ENCODE assay signal across 8 mouse cellular contexts in the genomic region with DNA sequence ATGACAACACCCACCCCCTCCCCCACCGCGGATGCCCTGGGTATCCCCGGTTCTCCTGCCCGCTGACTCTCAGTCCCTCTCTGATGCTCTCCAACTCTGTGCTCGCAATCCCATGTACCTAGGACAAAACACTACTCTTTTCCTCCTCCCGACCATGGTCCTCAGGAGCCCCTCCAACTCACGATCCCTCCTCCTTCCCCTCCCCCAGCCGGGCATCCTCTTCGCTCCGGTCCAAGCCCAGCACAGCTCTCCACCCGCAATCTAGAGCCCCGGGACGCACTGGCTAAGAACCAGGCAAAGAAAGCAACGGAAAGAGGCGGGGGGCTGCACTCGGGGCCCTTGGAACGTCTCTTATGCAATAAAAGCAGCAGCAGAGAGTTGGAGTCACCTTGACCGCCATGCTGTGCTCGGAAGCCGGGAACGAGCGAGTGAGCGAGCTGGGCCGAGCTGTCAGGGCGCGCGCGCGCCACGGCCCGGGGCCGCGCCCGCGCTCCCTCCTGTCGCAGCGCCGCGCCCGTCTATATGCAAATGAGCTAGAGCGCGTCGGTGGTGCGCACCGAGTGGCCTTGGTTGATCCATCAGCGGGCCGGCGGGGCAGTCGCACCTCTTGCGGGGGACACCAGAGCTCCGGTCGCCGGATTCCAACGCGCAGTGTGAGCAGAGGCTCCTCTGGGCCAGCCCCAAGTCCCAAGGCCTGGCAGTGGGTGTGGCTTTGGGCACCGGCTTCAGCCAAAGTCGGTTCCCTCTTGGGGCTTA. TPM values are rescaled to one million over a fixed set of nuclear protein-coding genes. Genes with fewer than 3 reads are reported as not detected.
DNase-seq lines count a peak whose midpoint lies in the region; ATAC-seq and TF ChIP-seq lines count a peak whose summit lies in the region.

A gene (minus strand): TSS at position 625 of the 756 bp plus-strand sequence.

- H3K36me3 ChIP-seq in forebrain, embryonic 14.5 days (ENCODE audit: control insufficient read depth, insufficient read depth, low read length), result no peaks in the 10 kb centered on the region
- no peaks in the 10 kb centered on the region for H3K36me3 ChIP-seq in liver, postnatal 0 days (replicated peaks; ENCODE audit: insufficient read depth, low read length)
- H3K36me3 ChIP-seq in neural tube, embryonic 13.5 days, result peaks cover under 1% of the 10 kb centered on the region; the same call in 1 of the 2 replicates
- no peaks in the 10 kb centered on the region for H3K36me3 ChIP-seq in testis, adult 2 months (ENCODE audit: control insufficient read depth, insufficient read depth, low read length)

- no peak for TF ChIP-seq CTCF in liver, postnatal 0 days (IDR thresholded peaks at IDR 0.05; ENCODE audit: low read depth)
- no peak for TF ChIP-seq CTCF in testis, adult 2 months (IDR thresholded peaks at IDR 0.05; ENCODE audit: control insufficient read depth, insufficient read depth, insufficient replicate concordance, low read depth, low read length)

- peak; percentile 85 for DNase-seq in ES-CJ7 (ENCODE audit: low read depth, low spot score)
- peak; percentile 79 for DNase-seq in cerebellum, adult 11 months
- peak; percentile 90 for DNase-seq in forebrain, embryonic 14.5 days (ENCODE audit: low spot score)
- peak; percentile 90 to 91 for DNase-seq in heart, postnatal 10 days
- no peak for DNase-seq in large intestine, adult 2 months (ENCODE audit: low read depth, low spot score)
- DNase-seq in liver, postnatal 0 days, result peak; percentile 92

- H3K9me3 ChIP-seq in forebrain, embryonic 14.5 days (replicated peaks; ENCODE audit: control insufficient read depth, low read length), result no peaks in the 10 kb centered on the region
- H3K9me3 ChIP-seq in liver, postnatal 0 days (ENCODE audit: low read length), result no peaks in the 10 kb centered on the region
- H3K9me3 ChIP-seq in neural tube, embryonic 13.5 days, result no peaks in the 10 kb centered on the region

- peak; percentile 94 for ATAC-seq in forebrain, embryonic 14.5 days
- ATAC-seq in liver, postnatal 0 days, result peak; percentile 99
- peak; percentile 94 for ATAC-seq in neural tube, embryonic 13.5 days (ENCODE audit: low read depth)

- H3K27ac ChIP-seq in forebrain, embryonic 14.5 days (ENCODE audit: low read depth, low read length), result peak within 1 kb of the TSS; percentile 84
- peak within 1 kb of the TSS; percentile 80 for H3K27ac ChIP-seq in liver, postnatal 0 days (ENCODE audit: low read depth)
- peak within 1 kb of the TSS; percentile 84 for H3K27ac ChIP-seq in neural tube, embryonic 13.5 days (replicated peaks)
- H3K27ac ChIP-seq in testis, adult 2 months (ENCODE audit: control insufficient read depth, insufficient read depth, low read depth, low read length), result peak within 1 kb of the TSS; percentile 10

- no peak for TF ChIP-seq EP300 in liver, postnatal 0 days (IDR thresholded peaks at IDR 0.05; ENCODE audit: low read depth)

- no peaks in the 10 kb centered on the region for H3K27me3 ChIP-seq in forebrain, embryonic 14.5 days (replicated peaks; ENCODE audit: control insufficient read depth, insufficient read depth, low read length)
- no peaks in the 10 kb centered on the region for H3K27me3 ChIP-seq in liver, postnatal 0 days (ENCODE audit: insufficient read depth, low read length)
- no peaks in the 10 kb centered on the region for H3K27me3 ChIP-seq in neural tube, embryonic 13.5 days
- no peaks in the 10 kb centered on the region for H3K27me3 ChIP-seq in testis, adult 2 months (ENCODE audit: control insufficient read depth, insufficient read depth, low read length)

- H3K4me2 ChIP-seq in forebrain, embryonic 14.5 days (ENCODE audit: low read length), result peak within 1 kb of the TSS; percentile 79
- peak within 1 kb of the TSS; percentile 75 for H3K4me2 ChIP-seq in liver, postnatal 0 days (ENCODE audit: low read depth, low read length)
- H3K4me2 ChIP-seq in neural tube, embryonic 13.5 days, result peak within 1 kb of the TSS; percentile 70

- intact Hi-C loops in heart, postnatal 10 days (cut with DNase I), result loop anchor here (1.0 to 5.0 kb wide), 3 partner anchors 22 to 165 kb away; no protein-coding TSS in a partner anchor

- WGBS in forebrain, embryonic 14.5 days, result under 1% methylated on average over 57 of the region's 57 CpGs
- 1% methylated on average over 57 of the region's 57 CpGs for WGBS in large intestine, adult 2 months
- under 1% methylated on average over 57 of the region's 57 CpGs for WGBS in liver, postnatal 0 days (ENCODE audit: insufficient replicate concordance)
- under 1% methylated on average over 57 of the region's 57 CpGs for WGBS in neural tube, embryonic 13.5 days

- peak within 1 kb of the TSS; percentile 79 for H3K4me3 ChIP-seq in forebrain, embryonic 14.5 days (ENCODE audit: low read depth, low read length)
- H3K4me3 ChIP-seq in liver, postnatal 0 days (ENCODE audit: low read depth, low read length), result peak within 1 kb of the TSS; percentile 75
- peak within 1 kb of the TSS; percentile 81 for H3K4me3 ChIP-seq in neural tube, embryonic 13.5 days
- peak within 1 kb of the TSS; percentile 86 for H3K4me3 ChIP-seq in testis, adult 2 months (ENCODE audit: control insufficient read depth, low read depth, low read length)

- peak within 1 kb of the TSS; percentile 84 for H3K9ac ChIP-seq in forebrain, embryonic 14.5 days (ENCODE audit: low read length)
- peak within 1 kb of the TSS; percentile 73 for H3K9ac ChIP-seq in liver, postnatal 0 days (replicated peaks)
- peak within 1 kb of the TSS; percentile 86 for H3K9ac ChIP-seq in neural tube, embryonic 13.5 days

- no peak for TF ChIP-seq POLR2A in testis, adult 2 months (IDR thresholded peaks at IDR 0.05; ENCODE audit: control insufficient read depth, low read depth, low read length)

- peaks cover 14% of the 10 kb centered on the region; the same call in 1 of the 2 replicates for H3K4me1 ChIP-seq in forebrain, embryonic 14.5 days (ENCODE audit: control insufficient read depth, insufficient read depth, low read length)
- peaks cover 5% of the 10 kb centered on the region; the same call in 1 of the 2 replicates for H3K4me1 ChIP-seq in liver, postnatal 0 days (ENCODE audit: insufficient read depth)
- peaks cover 22% of the 10 kb centered on the region for H3K4me1 ChIP-seq in neural tube, embryonic 13.5 days (replicated peaks)
- H3K4me1 ChIP-seq in testis, adult 2 months (ENCODE audit: control insufficient read depth, insufficient read depth, low read length), result peaks cover 2% of the 10 kb centered on the region

RNA-seq across cellular contexts. Expression of the gene that starts here (rescaled TPM):
- polyA plus RNA-seq in forebrain, embryonic 14.5 days (2014; fragmentation: Nextera tagmentation; extraction: Ambion mirVana), result 67.2 and 80.6 TPM in 2 replicates
- total RNA-seq in heart, postnatal 10 days (2021), result 100 to 1,000 TPM; 213 to 220 TPM
- 19.7 and 19.8 TPM in 2 replicates for polyA plus RNA-seq in large intestine, adult 2 months (2012; rRNA removed)
- polyA plus RNA-seq in liver, postnatal 0 days (2015; fragmentation: Nextera tagmentation; extraction: Ambion mirVana), result 20.5 and 21.0 TPM in 2 replicates
- 73.8 and 79.3 TPM in 2 replicates for polyA plus RNA-seq in neural tube, embryonic 13.5 days (2015; fragmentation: Nextera tagmentation; extraction: Ambion mirVana)
- 3.2 and 3.7 TPM in 2 replicates for polyA plus RNA-seq in testis, adult 2 months (2012; rRNA removed)

Comparison
In these comparisons a context has a peak if more than half of its experiments do, and no peak if none do; other contexts are left out.
1. H3K27ac ChIP-seq: peak in every context shown above with its lines; median percentile 84 in forebrain, embryonic 14.5 days; 84 in neural tube, embryonic 13.5 days; 80 in liver, postnatal 0 days; 10 in testis, adult 2 months.